Mouse (Mus musculus): ENCODE data around the gene Cldn10. TPM values are rescaled to one million over a fixed set of nuclear protein-coding genes. Genes with fewer than 3 reads are reported as not detected.

The Cldn10 gene
- total RNA-seq (2023) = under 1 TPM in 1 of 2 experiments, not detected in 1; 0.46 TPM

DNA sequence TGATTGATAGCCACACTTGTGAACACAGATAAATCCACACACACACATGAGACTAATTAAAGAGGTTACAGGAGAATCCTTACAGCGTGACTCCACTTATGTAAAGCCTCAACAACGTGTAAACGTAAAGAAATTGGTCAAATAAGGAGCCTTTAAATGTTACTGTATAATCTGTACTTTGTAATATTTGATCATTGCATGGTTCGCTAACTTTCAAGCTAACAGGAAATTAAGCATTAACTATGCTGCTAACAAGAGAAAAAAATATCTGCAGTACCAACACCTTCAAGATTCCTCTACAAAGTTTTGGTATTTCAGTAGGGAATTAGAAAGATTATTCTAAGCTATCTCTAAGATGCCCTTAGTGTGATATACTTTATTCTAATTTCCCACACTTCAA is at the start of gene Cldn10:
Cldn10 (plus strand) TSS at position 288 of the 400 bp plus-strand sequence.

Other genes with a start within 250 kb of the Cldn10 start
- 10 to 100 TPM; 25.4 to 28.2 TPM for gene Abcc4, start 81.7 kb upstream of the Cldn10 start, total RNA-seq (2023)
- gene Dzip1, start 137.6 kb downstream of the Cldn10 start, total RNA-seq (2023) = under 1 TPM; 0.30 to 0.34 TPM
- gene Dnajc3, start 150.1 kb downstream of the Cldn10 start, total RNA-seq (2023) = 10 to 100 TPM; 45.3 to 47.0 TPM

Measured in monocyte, adult 59 days (primary cell).